Mouse (Mus musculus) liver, adult 2 months (tissue): ENCODE data around the gene Gng2. TPM values are rescaled to one million over a fixed set of nuclear protein-coding genes. Genes with fewer than 3 reads are reported as not detected.

ENCODE experiments used
- DNase-seq: peaks from one replicate; pipeline ENCODE4 v3.0.0-alpha.2; 2011; ENCODE audit warnings: low read depth, low spot score; ENCODE audit errors: extremely low read depth
- H3K27ac ChIP-seq: fragments of 200-500 bp; replicated peaks from 2 replicates; pipeline ENCODE4 v1.5.1; 2012; ENCODE audit warnings: low read depth, mild to moderate bottlenecking, control low read depth, inconsistent platforms, low read length; ENCODE audit not compliant: insufficient read depth
- H3K27me3 ChIP-seq: fragments of 200-500 bp; 2 replicates; pipeline ENCODE4 v1.6.1; 2012; ENCODE audit warnings: mild to moderate bottlenecking, moderate library complexity, low read length, inconsistent platforms; ENCODE audit not compliant: control insufficient read depth, insufficient read depth
- H3K36me3 ChIP-seq: fragments of 200-500 bp; 2 replicates; pipeline ENCODE4 v1.6.1; 2012; ENCODE audit warnings: low read length, inconsistent platforms; ENCODE audit not compliant: control insufficient read depth, insufficient read depth
- H3K4me1 ChIP-seq: fragments of 200-500 bp; 2 replicates; pipeline ENCODE4 v1.6.1; 2011; ENCODE audit warnings: low read length; ENCODE audit not compliant: control insufficient read depth, insufficient read depth
- H3K4me3 ChIP-seq: fragments of 200-500 bp; 2 replicates; pipeline ENCODE4 v1.5.1; 2011; ENCODE audit warnings: low read depth, mild to moderate bottlenecking, control low read depth, low read length, moderate library complexity; ENCODE audit not compliant: insufficient read depth
- H3K79me2 ChIP-seq: fragments of 200-500 bp; 2 replicates; pipeline ENCODE4 v1.6.1; 2012; ENCODE audit warnings: inconsistent platforms, mild to moderate bottlenecking, low read length, moderate library complexity; ENCODE audit not compliant: control insufficient read depth, insufficient read depth
- H3K9ac ChIP-seq: fragments of 200-500 bp; 2 replicates; pipeline ENCODE4 v1.6.1; 2012; ENCODE audit warnings: low read depth, mild to moderate bottlenecking, control low read depth, inconsistent platforms, low read length
- CTCF ChIP-seq: fragments of 200-500 bp; IDR thresholded peaks from 2 replicates; pipeline ENCODE4 v1.5.1; 2011; ENCODE audit warnings: low read depth, low read length, control low read depth
- POLR2A ChIP-seq: fragments of 200-500 bp; IDR thresholded peaks from 2 replicates; pipeline ENCODE4 v1.6.1; 2011; ENCODE audit warnings: low read length, control low read depth; ENCODE audit not compliant: insufficient read depth; ENCODE audit errors: extremely low read depth
- WGBS: fragments of 180-500 bp; shearing (Covaris S2); methylation state at CpG from one replicate; pipeline ENCODE4 v1.1.7; 2018; 5-methylcytosine and 5-hydroxymethylcytosine counted together
- polyA plus RNA-seq: library from polyadenylated mRNA; depleted of rRNA; stranded (reverse); fragments of >200 nt; gene quantifications from 2 replicates; pipeline ENCODE4 v1.2.3, GENCODE M21; 2012
- total RNA-seq: library from RNA; depleted of rRNA; stranded (reverse); fragments of >200 nt; gene quantifications from 2 replicates; pipeline ENCODE4 v1.2.3, GENCODE M21; 2014

Gene Gng2
- total and polyA plus RNA-seq, 2 experiments, result 0.95 to 1.1 TPM

DNA sequence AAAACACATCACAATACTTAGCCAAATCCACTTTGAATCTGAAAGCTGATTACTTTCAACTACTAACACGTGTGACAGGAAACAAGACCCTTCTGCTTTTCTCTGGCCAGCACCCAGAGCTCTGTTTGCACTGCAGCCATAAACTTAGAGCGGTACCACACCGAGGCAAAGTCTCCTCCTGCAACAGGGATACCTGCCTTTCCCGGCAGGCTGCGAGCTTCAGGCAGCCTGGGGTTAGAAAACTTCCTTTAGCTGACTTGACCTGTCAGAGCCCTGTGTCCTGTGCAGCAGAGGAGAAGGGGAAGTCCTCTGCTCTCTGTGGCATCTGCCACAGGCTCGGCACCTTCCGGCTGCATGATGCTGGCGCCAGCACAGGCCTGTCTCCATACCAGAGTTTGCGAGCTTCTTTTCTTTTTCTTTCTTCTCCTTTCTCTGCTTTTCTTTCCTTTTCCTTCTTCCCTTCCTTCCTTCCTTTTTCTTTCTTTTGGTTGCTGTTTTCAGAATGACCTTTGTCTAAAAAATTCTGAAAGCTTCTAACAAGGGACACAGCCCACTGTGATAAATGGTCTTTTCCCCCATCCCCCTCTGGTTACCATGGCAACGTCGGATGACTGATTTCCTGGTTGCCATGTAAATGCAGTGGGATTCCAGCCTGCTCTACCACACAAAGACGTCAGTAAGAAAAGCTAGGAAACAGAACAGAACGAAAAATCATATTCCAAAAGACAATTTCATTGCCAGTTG, 9.4 kb upstream of the Gng2 start:
- peak overlapping the region; percentile 15; the same call in 1 of the 2 replicates for H3K27ac ChIP-seq
- DNase-seq, result no peak
- H3K36me3 ChIP-seq, result no peaks in the 10 kb centered on the region
- WGBS, result 15% methylated on average over 13 of the region's 13 CpGs
- no peak overlapping the region; the same call in 1 of the 2 replicates for H3K9ac ChIP-seq
- H3K27me3 ChIP-seq, result no peaks in the 10 kb centered on the region
- H3K4me3 ChIP-seq, result no peak overlapping the region
- H3K4me1 ChIP-seq, result peaks cover 6% of the 10 kb centered on the region; the same call in 1 of the 2 replicates
- no peak for TF ChIP-seq CTCF
- no peak for TF ChIP-seq POLR2A
- H3K79me2 ChIP-seq, result no peaks in the 10 kb centered on the region

DNA sequence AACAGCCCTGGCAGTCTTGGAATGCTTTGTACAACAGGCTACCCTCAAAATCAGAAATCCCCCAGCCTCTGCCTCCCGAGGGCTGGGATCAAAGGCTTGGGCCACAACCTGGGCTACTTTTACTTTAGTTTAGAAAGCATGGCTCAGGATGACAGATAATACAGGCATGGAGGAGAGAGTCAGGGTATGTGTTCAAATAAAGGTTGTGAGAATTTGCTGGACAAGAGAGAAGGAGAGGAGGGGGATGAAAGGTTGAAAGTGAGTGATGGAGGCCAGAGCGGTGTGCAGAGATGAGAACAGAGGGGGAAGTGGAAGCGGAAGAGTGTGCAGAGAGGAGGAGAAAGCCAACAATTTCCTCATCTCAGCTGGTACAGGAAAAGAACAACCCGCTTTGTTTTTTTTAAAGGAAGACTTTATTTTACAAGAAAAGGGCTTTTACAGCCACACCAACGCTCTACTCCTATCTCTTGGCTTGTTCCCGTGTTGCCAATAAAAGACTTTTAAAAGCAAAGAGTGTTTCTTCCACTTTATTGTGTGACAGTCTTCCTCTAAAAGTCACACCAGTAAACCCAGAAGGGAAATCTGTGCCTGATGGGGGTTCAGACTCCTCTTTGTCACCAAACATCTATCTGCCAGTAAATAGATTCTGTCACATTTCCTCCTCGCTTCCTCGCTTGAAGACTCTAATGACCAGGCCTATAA, 8.6 kb upstream of the Gng2 start:
- TF ChIP-seq POLR2A (no peak), CTCF (no peak)
- no peaks in the 10 kb centered on the region for H3K79me2 ChIP-seq
- peaks cover 6% of the 10 kb centered on the region; the same call in 1 of the 2 replicates for H3K4me1 ChIP-seq
- WGBS, result 61% methylated on average over 8 of the region's 8 CpGs
- H3K27ac ChIP-seq, result peak overlapping the region; percentile 57; the same call in 1 of the 2 replicates
- H3K36me3 ChIP-seq, result no peaks in the 10 kb centered on the region
- H3K27me3 ChIP-seq, result no peaks in the 10 kb centered on the region
- DNase-seq, result no peak
- H3K9ac ChIP-seq, result no peak overlapping the region
- H3K4me3 ChIP-seq, result no peak overlapping the region

DNA sequence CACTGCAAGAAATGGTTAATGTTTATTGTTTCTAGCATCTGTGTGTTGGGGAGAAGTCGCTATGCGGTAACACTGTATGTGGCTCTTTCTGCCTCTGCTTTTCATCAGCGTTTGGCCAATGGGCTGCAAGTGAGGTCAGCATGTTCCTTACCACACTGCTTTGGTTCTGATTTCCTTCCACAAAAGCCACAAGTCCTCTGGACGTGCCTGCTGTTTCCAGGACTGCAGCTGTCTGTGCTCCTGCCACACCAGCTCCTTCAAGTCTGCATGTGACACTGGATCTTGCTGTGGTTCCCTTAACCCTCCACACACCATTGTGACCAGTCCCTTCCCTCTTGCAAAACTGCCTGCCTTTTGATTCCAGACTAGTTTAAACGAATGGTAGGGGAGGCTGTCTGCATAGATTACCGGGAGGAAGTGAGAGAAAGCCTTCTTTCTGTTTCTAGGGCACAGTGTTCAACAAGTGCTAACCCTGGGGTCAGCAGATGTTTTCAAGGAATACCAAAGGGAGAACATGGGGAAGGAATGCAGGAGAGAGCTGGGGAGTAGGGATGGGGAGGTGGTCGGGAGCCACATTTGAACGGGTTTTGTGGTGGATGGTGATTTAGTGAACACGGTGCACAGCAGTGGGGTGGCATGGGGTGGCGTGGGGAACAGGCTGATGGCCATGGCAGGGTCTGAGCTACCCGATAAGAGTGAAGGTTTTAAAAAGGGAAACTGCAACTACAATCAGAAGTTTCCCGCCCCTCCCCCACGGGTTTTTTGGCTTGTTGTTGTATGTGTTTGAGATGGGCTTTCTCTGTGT, 7.9 kb upstream of the Gng2 start:
- no peak overlapping the region for H3K9ac ChIP-seq
- H3K27ac ChIP-seq, result peak overlapping the region; percentile 57
- 35% methylated on average over 13 of the region's 13 CpGs for WGBS
- H3K4me3 ChIP-seq, result peak overlapping the region; percentile 27; the same call in 1 of the 2 replicates
- TF ChIP-seq POLR2A, result no peak
- no peak for TF ChIP-seq CTCF
- no peaks in the 10 kb centered on the region for H3K36me3 ChIP-seq
- peak; percentile 36 for DNase-seq
- peaks cover 5% of the 10 kb centered on the region; the same call in 1 of the 2 replicates for H3K4me1 ChIP-seq
- no peaks in the 10 kb centered on the region for H3K79me2 ChIP-seq
- no peaks in the 10 kb centered on the region for H3K27me3 ChIP-seq

DNA sequence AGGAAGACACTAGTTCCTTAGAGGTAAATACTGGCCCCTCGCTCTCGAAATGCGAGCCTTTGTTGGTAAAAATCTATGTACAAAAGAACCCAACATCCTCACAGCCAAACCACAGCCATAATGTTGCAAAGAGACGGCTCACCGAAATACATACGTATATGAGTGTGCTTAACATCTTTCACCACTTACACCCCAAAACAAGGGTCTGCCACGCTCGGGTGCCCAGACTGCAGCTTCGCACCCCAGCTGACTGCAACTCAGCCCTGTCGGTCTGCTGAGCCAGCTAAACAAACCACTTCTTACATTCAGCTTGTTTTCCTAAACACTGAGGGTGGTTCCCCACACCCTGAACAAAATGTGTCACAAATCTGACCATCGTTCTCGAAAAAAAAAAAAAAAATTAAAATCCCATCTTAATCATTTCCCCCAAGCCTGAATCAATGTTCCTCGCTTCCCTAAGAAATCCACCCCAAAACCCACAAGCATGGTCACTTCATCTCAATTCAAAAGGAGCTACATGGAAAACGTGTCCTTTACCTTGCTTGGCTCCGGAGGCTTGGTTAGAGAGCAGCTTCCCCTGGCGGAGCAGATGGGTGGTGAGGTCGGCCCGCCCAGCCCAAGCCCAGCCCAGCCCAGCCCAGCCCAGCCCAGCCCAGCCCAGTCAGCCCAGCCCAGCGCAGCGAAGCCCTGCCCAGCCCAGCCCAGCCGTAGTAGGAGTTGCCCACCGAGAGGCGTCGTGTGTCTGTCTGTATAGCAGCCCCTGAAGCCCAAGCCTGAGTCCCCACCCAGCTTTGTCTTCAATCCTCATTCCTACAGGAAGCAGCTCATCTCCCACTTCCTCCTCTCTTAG, 781 bp downstream of the Gng2 start:
- Histone ChIP-seq H3K36me3 (no peaks in the 10 kb centered on the region), H3K9ac (peak overlapping the region; percentile 57), H3K27me3 (no peaks in the 10 kb centered on the region; the same call in none of the 2 replicates), H3K4me1 (peaks cover 2% of the 10 kb centered on the region; the same call in 1 of the 2 replicates), H3K27ac (no peak overlapping the region; the same call in 1 of the 2 replicates), H3K4me3 (peak overlapping the region; percentile 75), H3K79me2 (no peaks in the 10 kb centered on the region; the same call in 1 of the 2 replicates)
- TF ChIP-seq CTCF, result peak; percentile 34; the same call in 1 of the 2 replicates
- no peak for TF ChIP-seq POLR2A
- WGBS, result 3% methylated on average over 24 of the region's 24 CpGs
- DNase-seq, result peak; percentile 22
